Mouse (Mus musculus): ENCODE data around the gene Vezt.

Gene Vezt

DNA sequence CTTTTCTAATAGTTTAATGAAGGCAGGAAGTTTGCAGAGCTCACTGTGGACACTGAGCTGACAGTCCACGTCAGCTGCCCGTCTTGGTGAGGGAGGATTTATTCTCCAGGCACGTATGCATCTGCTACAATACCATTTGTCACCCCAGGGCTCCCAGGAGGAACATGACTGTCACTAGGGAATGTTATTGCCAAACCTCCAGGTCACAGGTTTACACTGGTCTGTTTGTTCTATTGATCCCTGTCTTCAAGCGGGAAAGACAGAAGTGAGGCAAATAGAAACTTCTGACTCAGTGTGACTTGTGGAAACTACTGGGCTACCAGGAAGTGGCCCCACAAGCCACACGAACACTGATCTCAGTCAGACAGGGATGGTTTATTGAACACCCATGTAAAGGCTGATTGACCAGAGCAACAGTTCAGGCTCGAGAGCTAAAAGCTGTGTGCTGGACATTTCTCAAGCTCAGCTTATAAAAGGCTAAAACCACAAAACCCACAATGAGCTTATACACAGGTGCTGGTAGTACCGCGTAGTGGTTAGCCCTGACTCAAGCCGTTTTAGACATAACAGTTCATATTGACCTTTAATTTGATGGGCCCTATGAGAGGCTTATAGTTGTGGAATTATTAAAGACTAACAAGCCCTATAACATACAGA is 89.6 kb downstream of the Vezt start:
- DNase-seq = no peak

- no peak for DNase-seq
Observed at GRCm38 (mm10) chr10:93945364-93945763, 90.3 kb downstream of the Vezt start.

- no peak for DNase-seq
Observed at GRCm38 (mm10) chr10:93944241-93944640, 91.4 kb downstream of the Vezt start.

DNA sequence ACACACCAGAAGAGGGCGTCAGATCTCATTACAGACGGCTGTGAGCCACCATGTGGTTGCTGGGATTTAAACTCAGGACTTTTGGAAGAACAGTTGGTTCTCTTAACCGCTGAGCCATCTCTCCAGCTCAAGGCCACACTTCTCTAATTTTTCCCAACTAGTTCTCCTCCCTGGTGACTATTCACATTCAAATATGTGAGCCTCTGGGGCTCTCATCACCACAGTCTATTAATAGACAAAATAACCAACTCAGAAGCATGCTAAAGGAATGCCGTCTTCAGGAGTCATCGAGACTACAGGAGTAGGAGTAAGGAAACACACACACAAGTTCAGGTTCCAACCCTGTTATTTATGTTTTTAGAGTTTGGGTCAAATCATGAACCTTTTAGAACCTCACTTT is 95.3 kb downstream of the Vezt start:
- no peak for DNase-seq

GRCm38 (mm10) chr10:93939676-93940075 is 95.9 kb downstream of the Vezt start:
- DNase-seq = no peak

GRCm38 (mm10) chr10:93938844-93939271 is 96.8 kb downstream of the Vezt start:
- DNase-seq = peak; percentile 79

DNA sequence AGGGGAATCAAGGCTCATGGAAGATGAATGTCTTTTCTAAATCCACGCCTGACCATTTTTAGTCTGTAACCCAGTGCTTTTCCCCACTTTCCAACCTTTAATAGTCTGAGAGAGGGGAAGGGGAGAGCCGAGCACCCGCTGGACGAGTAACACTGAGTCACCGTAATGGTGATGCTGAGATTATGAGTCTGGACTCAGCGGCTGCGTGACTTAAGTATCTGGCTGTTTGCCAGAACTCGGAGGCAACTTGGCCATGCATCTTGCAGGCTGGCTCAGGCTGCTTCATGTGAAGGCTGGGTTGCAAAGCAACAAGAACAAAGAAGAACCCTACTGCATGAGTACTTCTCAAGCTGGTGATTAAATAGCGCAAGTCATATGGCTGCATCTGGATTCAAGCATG is 101.6 kb downstream of the Vezt start:
- DNase-seq = no peak

- DNase-seq = peak; percentile 72
Observed at GRCm38 (mm10) chr10:93932861-93933260, 102.8 kb downstream of the Vezt start.

DNA sequence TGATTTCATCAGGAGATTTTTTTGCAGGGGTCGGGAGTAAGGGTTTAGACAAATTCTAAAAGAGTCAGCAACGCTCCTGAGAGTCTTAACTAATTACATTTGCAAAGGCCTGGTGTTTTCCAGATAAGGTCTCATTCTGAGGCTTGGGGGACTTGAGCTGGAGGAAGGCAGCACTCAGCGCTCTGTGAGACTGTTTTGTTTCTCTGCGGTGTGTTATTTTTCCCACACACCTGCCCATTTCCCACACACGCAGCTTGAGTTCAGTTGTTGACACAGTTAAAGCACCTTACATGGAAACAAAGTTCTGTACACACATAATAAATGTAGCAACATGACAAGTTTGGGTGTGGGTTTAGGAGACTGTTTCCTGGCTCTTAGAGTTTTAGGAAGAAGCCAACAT is 103.6 kb downstream of the Vezt start:
- peak; percentile 50 for DNase-seq

GRCm38 (mm10) chr10:93931431-93931830 is 104.2 kb downstream of the Vezt start:
- DNase-seq = no peak

DNA sequence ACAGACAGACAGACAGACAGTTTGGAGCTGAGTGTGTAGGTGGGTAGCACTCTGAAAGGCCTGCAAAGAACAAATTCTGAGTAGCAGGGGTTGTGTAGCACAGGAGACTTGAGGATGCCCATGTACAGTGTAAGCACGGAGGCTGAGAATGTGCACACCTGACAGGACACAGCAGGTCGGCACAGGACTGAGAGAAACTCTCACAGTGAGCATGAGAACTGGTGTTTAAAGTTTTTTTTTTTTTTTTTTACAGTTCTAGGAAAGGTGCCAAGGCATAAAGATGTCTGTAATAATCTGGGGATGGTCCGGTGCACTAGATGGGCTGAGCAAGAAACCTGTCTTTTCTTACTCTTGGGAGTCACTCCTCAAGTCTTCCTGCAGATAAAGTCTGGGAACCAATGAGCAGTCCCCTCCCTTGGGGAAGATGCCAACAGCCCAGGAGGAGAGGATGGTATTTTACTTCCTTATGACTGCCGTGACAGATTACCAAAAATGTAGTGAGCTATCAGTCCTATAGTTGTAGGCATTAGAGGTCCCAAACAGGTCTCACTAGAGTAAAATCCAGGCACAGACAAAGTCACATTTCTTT is 105.3 kb downstream of the Vezt start:
- DNase-seq = no peak

DNA sequence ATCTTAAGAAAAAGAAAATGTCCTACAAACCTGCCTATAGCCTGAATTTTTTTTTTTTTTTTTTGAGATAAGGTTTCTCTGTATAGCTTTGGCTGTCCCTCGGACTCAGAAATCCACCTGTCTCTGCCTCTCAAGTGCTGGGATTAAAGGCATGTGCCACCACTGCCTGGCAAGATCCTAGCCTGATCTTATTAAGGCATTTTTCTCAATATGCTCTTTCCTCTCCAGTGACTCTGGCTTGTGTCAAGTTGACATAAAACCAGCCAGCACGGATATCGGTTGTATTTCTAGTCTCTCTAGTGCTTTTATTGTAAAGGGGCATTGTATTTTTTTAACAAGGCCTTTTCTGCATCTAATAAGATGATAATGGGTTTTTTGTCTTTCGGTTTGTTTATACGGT is 111.0 kb downstream of the Vezt start:
- no peak for DNase-seq

- DNase-seq = no peak
Observed at GRCm38 (mm10) chr10:93921160-93921559, 114.5 kb downstream of the Vezt start.

DNA sequence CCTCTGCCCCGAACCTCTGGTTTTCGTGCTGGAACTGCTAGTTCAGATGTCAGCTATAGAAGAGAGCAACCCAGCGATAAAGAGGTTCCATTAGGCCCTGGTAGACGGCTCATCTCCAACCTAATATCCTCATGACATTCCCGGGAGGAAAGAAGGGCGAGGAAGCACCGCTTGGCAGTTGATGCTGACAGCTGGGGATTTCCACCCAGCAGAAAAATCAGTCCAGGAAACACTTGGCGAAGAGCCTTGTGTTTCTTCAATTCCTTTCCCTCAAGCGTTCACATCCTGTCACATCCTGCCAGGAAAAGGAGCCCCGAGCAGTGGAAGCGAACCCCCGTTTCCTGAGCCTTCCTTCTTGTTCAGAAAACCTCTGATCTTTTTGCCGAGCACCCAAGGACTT is 116.4 kb downstream of the Vezt start:
- no peak for DNase-seq

DNA sequence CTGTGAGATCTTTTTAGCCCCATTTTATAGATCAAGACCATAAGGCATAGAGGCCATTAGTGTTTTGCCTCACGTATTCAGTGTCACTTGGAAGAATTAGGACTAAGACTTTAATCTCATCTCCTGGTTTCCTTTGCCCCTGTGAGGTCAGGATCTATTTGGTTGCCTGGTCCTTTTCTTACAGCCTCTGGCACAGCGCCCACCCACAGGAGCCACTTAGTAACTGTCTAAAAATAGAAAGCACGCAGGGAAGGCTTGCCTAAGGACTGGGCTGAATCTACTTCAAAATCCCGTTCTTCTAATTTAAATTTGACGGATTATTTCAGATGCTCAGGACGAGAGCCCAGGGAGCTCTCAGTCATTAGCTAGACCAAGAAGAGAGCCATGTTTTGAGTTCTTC is 116.9 kb downstream of the Vezt start:
- DNase-seq = no peak

DNA sequence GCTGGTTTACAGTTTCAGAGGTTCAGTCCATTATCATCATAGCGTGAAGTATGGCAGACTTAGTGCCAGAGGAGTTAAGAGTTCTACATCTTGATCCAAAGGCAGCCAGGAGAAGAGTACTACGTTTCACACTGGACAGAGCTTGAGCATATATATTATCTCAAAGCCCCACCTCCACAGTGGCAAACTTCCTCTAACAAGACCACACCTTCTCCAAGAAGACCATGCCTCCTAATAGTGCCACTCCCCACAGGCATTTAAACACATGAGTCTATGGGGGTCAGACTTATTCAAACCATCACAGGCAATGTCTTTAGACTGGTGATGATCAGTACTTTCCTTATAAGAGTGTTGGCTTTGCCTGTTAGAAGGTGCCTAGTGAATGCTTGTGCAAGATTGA is 117.5 kb downstream of the Vezt start:
- DNase-seq = no peak

- DNase-seq = no peak
Observed at GRCm38 (mm10) chr10:93916778-93917177, 118.8 kb downstream of the Vezt start.

- peak; percentile 52 for DNase-seq
Observed at GRCm38 (mm10) chr10:93915531-93916275, 119.9 kb downstream of the Vezt start.

GRCm38 (mm10) chr10:93913525-93913924 is 122.1 kb downstream of the Vezt start:
- no peak for DNase-seq

DNA sequence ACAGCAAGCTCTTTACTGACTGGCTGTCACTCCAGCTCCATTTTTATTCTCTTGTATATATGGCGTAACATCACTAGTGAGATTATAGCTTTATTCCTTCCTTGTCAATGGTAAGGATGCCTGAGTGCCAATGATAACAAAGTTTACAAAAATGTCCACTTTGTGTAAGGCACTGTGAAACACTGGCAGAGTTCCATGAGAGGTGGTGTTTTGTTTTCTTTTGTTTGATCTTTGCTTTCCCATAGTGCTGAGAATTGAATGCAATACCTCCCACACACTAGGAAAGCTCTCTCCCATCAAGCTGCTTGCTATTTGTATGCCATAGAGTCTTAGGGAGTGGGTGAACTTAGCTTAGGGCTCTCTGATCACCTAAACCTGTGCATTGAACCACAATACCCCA is 122.7 kb downstream of the Vezt start:
- no peak for DNase-seq

- no peak for DNase-seq
Observed at GRCm38 (mm10) chr10:93912136-93912855, 123.3 kb downstream of the Vezt start.

GRCm38 (mm10) chr10:93911326-93911725 is 124.3 kb downstream of the Vezt start:
- no peak for DNase-seq

DNA sequence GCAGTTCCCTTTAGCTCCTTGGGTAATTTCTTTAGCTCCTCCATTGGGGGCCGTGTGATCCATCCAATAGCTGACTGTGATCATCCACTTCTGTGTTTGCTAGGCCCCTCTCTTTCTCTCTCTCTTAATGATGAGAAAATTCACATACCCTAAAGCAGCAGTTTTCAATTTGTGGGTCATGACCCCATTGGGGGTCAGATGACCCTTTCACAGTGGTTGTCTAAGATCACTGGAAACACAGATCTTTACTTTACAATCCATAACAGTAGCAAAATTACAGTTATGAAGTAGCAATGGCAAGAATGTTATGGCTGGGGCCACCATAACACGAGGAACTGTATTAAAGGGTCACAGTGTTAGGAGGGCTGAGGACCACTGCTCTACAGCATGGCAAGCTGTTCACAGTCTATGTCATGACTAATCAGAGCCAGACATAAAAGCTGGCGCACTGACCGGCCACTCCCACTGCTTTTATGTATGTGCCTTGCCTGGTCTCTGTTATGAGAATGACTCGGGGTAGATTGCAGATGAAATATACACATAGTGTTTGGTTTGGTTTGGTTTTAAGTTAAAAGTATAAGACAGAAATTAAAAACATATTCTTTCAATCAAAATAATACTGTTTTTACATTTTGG is 125.7 kb downstream of the Vezt start:
- no peak for DNase-seq

All from thymus, postnatal 25 days (tissue).